In genomic region chr6:54586175-54586574, GRCm38 (mm10) we compare ENCODE assay signal across 8 mouse cellular contexts. TPM values are rescaled to one million over a fixed set of nuclear protein-coding genes. Genes with fewer than 3 reads are reported as not detected.
A peak's percentile ranks its signal among the peaks of the same experiment; 100 is the strongest.
DNase-seq lines count a peak whose midpoint lies in the region; ATAC-seq and TF ChIP-seq lines count a peak whose summit lies in the region.

No protein-coding gene starts in this region.

- H3K4me1 ChIP-seq in kidney, embryonic 16.5 days (ENCODE audit: insufficient read depth, low read length): no peaks in the 10 kb centered on the region; the same call in 1 of the 2 replicates
- H3K4me1 ChIP-seq in embryonic facial prominence, embryonic 14.5 days (ENCODE audit: control insufficient read depth, insufficient read depth, low read length): peaks cover 5% of the 10 kb centered on the region

- TF ChIP-seq CTCF in left cerebral cortex, adult 2 months (IDR thresholded peaks at IDR 0.05): peak; percentile 96

- no peak for ATAC-seq in kidney, embryonic 16.5 days (ENCODE audit: low FRiP score, low TSS enrichment)
- ATAC-seq in embryonic facial prominence, embryonic 14.5 days (ENCODE audit: low read depth): peak; percentile 78; the same call in 1 of the 2 replicates

- H3K36me3 ChIP-seq in kidney, embryonic 16.5 days (ENCODE audit: insufficient read depth, low read length): peaks cover 5% of the 10 kb centered on the region; the same call in 1 of the 2 replicates
- peaks cover 20% of the 10 kb centered on the region for H3K36me3 ChIP-seq in embryonic facial prominence, embryonic 14.5 days (ENCODE audit: control insufficient read depth, insufficient read depth, low read length)

- no peak overlapping the region for H3K27ac ChIP-seq in kidney, embryonic 16.5 days (ENCODE audit: low read length)
- H3K27ac ChIP-seq in embryonic facial prominence, embryonic 14.5 days (replicated peaks; ENCODE audit: low read depth, low read length): no peak overlapping the region
- no peak overlapping the region for H3K27ac ChIP-seq in left cerebral cortex, adult 2 months

- peak; percentile 74 for DNase-seq in kidney, adult 9 months
- DNase-seq in CD8-positive naive resting alpha-beta T cell, adult 2 months (ENCODE audit: low read depth in 2 of 2, low spot score in 2 of 2): peak; percentile 32 to 48
- DNase-seq in ZHBTc4 (ENCODE audit: low read depth, low spot score): peak; percentile 72
- peak; percentile 69 for DNase-seq in embryonic facial prominence, embryonic 14.5 days (ENCODE audit: low spot score)
- peak; percentile 44 to 49 for DNase-seq in left cerebral cortex, adult 2 months (ENCODE audit: extremely low spot score in 1 of 2, low spot score in 2 of 2)
- DNase-seq in right cerebral cortex, postnatal 4 days: peak; percentile 35
- no peak for DNase-seq in urinary bladder, postnatal 25 days (ENCODE audit: low spot score)

- H3K4me2 ChIP-seq in kidney, embryonic 16.5 days (replicated peaks; ENCODE audit: low read depth, low read length): no peak overlapping the region
- no peak overlapping the region for H3K4me2 ChIP-seq in embryonic facial prominence, embryonic 14.5 days (ENCODE audit: low read depth, low read length)

- no peaks in the 10 kb centered on the region for H3K9me3 ChIP-seq in kidney, embryonic 16.5 days (ENCODE audit: low read length)
- no peaks in the 10 kb centered on the region for H3K9me3 ChIP-seq in embryonic facial prominence, embryonic 14.5 days (ENCODE audit: control insufficient read depth, low read length)

- intact Hi-C loops in left cerebral cortex, adult 2 months (cut with DNase I): loop anchor here (5.0 kb wide), 1 partner anchor 581 kb away; no protein-coding TSS in a partner anchor

- no peak overlapping the region for H3K4me3 ChIP-seq in kidney, embryonic 16.5 days (ENCODE audit: low read length)
- no peak overlapping the region for H3K4me3 ChIP-seq in embryonic facial prominence, embryonic 14.5 days (ENCODE audit: low read depth, low read length)
- no peak overlapping the region for H3K4me3 ChIP-seq in left cerebral cortex, adult 2 months

- whole genome bisulfite sequencing in kidney, embryonic 16.5 days: 36% methylated on average over 2 of the region's 2 CpGs
- WGBS in embryonic facial prominence, embryonic 14.5 days: 32% methylated on average over 2 of the region's 2 CpGs

- H3K9ac ChIP-seq in kidney, embryonic 16.5 days (replicated peaks; ENCODE audit: low read length): no peak overlapping the region
- H3K9ac ChIP-seq in embryonic facial prominence, embryonic 14.5 days (ENCODE audit: low read depth, low read length): no peak overlapping the region

- no peaks in the 10 kb centered on the region for H3K27me3 ChIP-seq in kidney, embryonic 16.5 days (ENCODE audit: insufficient read depth, low read length)
- no peaks in the 10 kb centered on the region for H3K27me3 ChIP-seq in embryonic facial prominence, embryonic 14.5 days (replicated peaks; ENCODE audit: control insufficient read depth, insufficient read depth, low read length)

RNA-seq across cellular contexts. Expression of gene Plekha8, which starts 8.7 kb away (rescaled TPM):
- 10.4 and 10.7 TPM in 2 replicates for polyA plus RNA-seq in kidney, embryonic 16.5 days (2015; fragmentation: Nextera tagmentation; extraction: Ambion mirVana)
- 10.1 and 11.1 TPM in 2 replicates for polyA plus RNA-seq in embryonic facial prominence, embryonic 14.5 days (2014; fragmentation: Nextera tagmentation; extraction: Ambion mirVana)
- total RNA-seq in left cerebral cortex, adult 2 months (2021): 10 to 100 TPM; 11.0 to 11.6 TPM

RNA-seq across cellular contexts. Expression of gene Fkbp14, which starts 10.9 kb away (rescaled TPM):
- polyA plus RNA-seq in kidney, embryonic 16.5 days (2015; fragmentation: Nextera tagmentation; extraction: Ambion mirVana): 30.3 and 30.9 TPM in 2 replicates
- 74.6 and 81.1 TPM in 2 replicates for polyA plus RNA-seq in embryonic facial prominence, embryonic 14.5 days (2014; fragmentation: Nextera tagmentation; extraction: Ambion mirVana)
- 1 to 10 TPM; 9.0 to 9.2 TPM for total RNA-seq in left cerebral cortex, adult 2 months (2021)

RNA-seq across cellular contexts. Expression of gene Scrn1, which starts 19.9 kb away (rescaled TPM):
- 7.7 and 8.8 TPM in 2 replicates for polyA plus RNA-seq in kidney, embryonic 16.5 days (2015; fragmentation: Nextera tagmentation; extraction: Ambion mirVana)
- 12.8 and 13.8 TPM in 2 replicates for polyA plus RNA-seq in embryonic facial prominence, embryonic 14.5 days (2014; fragmentation: Nextera tagmentation; extraction: Ambion mirVana)
- total RNA-seq in left cerebral cortex, adult 2 months (2021): 100 to 1,000 TPM; 135 to 136 TPM
